Mouse (Mus musculus) midbrain, postnatal 0 days (tissue): ENCODE data around the gene Ccdc115. TPM values are rescaled to one million over a fixed set of nuclear protein-coding genes. Genes with fewer than 3 reads are reported as not detected.
A peak's percentile ranks its signal among the peaks of the same experiment; 100 is the strongest.

Experiments
- ATAC-seq: fragments of 200-750 bp; cut with Nextera tagmentation; 2 replicates; pipeline ENCODE4 v1.8.0; 2017; ENCODE audit warnings: moderate number of reproducible peaks, mild to moderate bottlenecking, moderate TSS enrichment, moderate library complexity; ENCODE audit not compliant: low FRiP score
- DNase-seq: peaks from one replicate; pipeline ENCODE4 v3.0.0-alpha.2; 2015; ENCODE audit warnings: low spot score
- H3K27ac ChIP-seq: fragments of 300-500 bp; sonication (generic); 2 replicates; pipeline ENCODE4 v1.5.1; 2014; ENCODE audit warnings: low read depth, mild to moderate bottlenecking, low read length, mixed read lengths
- H3K27me3 ChIP-seq: fragments of 300-500 bp; sonication (generic); 2 replicates; pipeline ENCODE4 v1.6.1; 2014; ENCODE audit warnings: low read length, control low read depth, mixed read lengths; ENCODE audit not compliant: insufficient read depth
- H3K36me3 ChIP-seq: fragments of 300-500 bp; sonication (generic); 2 replicates; pipeline ENCODE4 v1.6.1; 2014; ENCODE audit warnings: low read length, control low read depth, mixed read lengths; ENCODE audit not compliant: insufficient read depth
- H3K4me1 ChIP-seq: fragments of 300-500 bp; sonication (generic); 2 replicates; pipeline ENCODE4 v1.6.1; 2014; ENCODE audit warnings: mild to moderate bottlenecking, control low read depth, antibody characterized with exemption, low read length, mixed read lengths; ENCODE audit not compliant: insufficient read depth
- H3K4me2 ChIP-seq: fragments of 300-500 bp; sonication (generic); 2 replicates; pipeline ENCODE4 v1.6.1; 2014; ENCODE audit warnings: low read depth, mild to moderate bottlenecking, low read length, mixed read lengths; ENCODE audit not compliant: poor library complexity, severe bottlenecking
- H3K4me3 ChIP-seq: fragments of 300-500 bp; sonication (generic); 2 replicates; pipeline ENCODE4 v1.5.1; 2014; ENCODE audit warnings: low read depth, mild to moderate bottlenecking, low read length, moderate library complexity
- H3K9ac ChIP-seq: fragments of 300-500 bp; sonication (generic); replicated peaks from 2 replicates; pipeline ENCODE4 v1.6.1; 2014; ENCODE audit warnings: mild to moderate bottlenecking, low read length, moderate library complexity, mixed read lengths; ENCODE audit not compliant: poor library complexity, severe bottlenecking
- H3K9me3 ChIP-seq: fragments of 300-500 bp; sonication (generic); 2 replicates; pipeline ENCODE4 v1.6.1; 2016; ENCODE audit warnings: low read length, control low read depth
- CTCF ChIP-seq: IDR thresholded peaks from 2 replicates; pipeline ENCODE4 v1.5.1; 2016; ENCODE audit warnings: antibody characterized with exemption, mild to moderate bottlenecking
- WGBS: fragments of 180-500 bp; shearing (Covaris S2); extraction: QIAGEN DNeasy Blood & Tissue Kit; methylation state at CpG from one replicate; pipeline ENCODE4 v1.1.7; 2014; 5-methylcytosine and 5-hydroxymethylcytosine counted together
- microRNA-seq: library from miRNA; unstranded; fragments of <30 nt; microRNA quantifications from one replicate; pipeline ENCODE4, GENCODE M21; 2016; ENCODE audit warnings: borderline number of aligned reads
- polyA plus RNA-seq: library from polyadenylated mRNA; unstranded; fragments of >200 nt; fragmentation: Nextera tagmentation; extraction: Ambion mirVana; gene quantifications from 2 replicates; pipeline ENCODE4 v1.2.1, GENCODE M21; 2015
- total RNA-seq: library from RNA; depleted of rRNA; stranded (reverse); fragments of >200 nt; gene quantifications from 2 replicates; pipeline ENCODE4 v1.2.3, GENCODE M21; 2014; rRNA removed

Gene Ccdc115
- total and polyA plus RNA-seq, 2 experiments from 2014 or later = 41.1 to 57.5 TPM

DNA sequence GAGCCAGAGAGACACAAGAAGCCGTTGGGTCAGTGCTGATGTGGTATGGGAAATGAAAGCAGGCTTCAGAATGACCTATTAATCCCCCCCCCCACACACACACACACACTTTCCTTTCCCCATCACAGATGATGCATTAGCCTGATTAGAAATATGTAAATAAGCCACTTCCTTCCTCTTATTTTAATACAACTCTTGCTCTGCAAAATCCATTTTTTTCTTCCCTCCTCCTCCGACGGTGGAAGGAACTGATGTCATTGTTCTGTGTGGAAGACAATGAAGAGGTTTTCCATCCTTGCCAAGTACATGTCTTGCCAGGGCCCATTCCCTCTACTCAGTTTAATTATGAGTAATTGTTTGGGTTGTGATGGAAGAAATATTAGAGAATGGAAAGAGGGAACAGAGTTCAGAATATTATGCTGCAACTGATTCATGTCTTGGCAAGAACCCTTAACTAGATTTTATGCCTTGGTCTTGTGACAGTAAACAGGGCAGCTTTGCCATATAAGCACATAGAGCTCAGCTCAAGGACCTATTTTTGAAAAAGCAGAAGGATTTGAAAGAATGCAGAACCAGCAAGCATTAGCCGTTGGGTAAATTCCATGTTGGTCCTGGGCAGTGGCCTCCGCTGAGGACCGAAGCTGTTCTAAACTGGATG, 50.1 kb downstream of the Ccdc115 start:
- Histone ChIP-seq H3K9ac (no peak overlapping the region), H3K36me3 (no peaks in the 10 kb centered on the region), H3K9me3 (no peaks in the 10 kb centered on the region), H3K4me2 (no peak overlapping the region), H3K4me3 (no peak overlapping the region), H3K4me1 (no peaks in the 10 kb centered on the region), H3K27me3 (no peaks in the 10 kb centered on the region), H3K27ac (no peak overlapping the region)
- 83% methylated on average over 6 of the region's 6 CpGs for WGBS
- no peak for TF ChIP-seq CTCF
- no peak for ATAC-seq
- no peak for DNase-seq

DNA sequence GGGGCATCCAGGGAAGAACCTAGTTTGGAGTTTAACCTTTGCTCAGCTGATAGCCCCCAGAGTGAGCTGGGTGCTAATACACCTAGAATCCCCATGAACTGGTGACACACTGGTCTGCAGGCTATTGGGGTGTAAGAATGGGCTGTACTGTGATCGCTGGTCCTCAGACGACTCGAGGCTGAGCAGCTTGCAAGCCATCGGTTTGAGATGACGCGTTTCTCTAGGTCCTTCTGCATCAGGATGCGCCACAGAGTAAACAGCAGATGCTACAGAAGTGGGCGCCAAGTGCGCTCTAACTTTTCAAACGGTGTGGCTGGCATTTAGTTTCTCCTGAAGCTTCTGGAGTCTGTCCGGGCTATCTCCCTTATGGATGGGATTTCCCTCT, 50.6 kb downstream of the Ccdc115 start:
- WGBS = 86% methylated on average over 11 of the region's 11 CpGs
- H3K27me3 ChIP-seq = no peaks in the 10 kb centered on the region
- no peaks in the 10 kb centered on the region for H3K36me3 ChIP-seq
- no peak overlapping the region for H3K9ac ChIP-seq
- no peaks in the 10 kb centered on the region for H3K9me3 ChIP-seq
- no peak for TF ChIP-seq CTCF
- no peak overlapping the region for H3K27ac ChIP-seq
- no peak overlapping the region for H3K4me2 ChIP-seq
- DNase-seq (no peak), ATAC-seq (no peak)
- H3K4me3 ChIP-seq = no peak overlapping the region
- no peaks in the 10 kb centered on the region for H3K4me1 ChIP-seq

DNA sequence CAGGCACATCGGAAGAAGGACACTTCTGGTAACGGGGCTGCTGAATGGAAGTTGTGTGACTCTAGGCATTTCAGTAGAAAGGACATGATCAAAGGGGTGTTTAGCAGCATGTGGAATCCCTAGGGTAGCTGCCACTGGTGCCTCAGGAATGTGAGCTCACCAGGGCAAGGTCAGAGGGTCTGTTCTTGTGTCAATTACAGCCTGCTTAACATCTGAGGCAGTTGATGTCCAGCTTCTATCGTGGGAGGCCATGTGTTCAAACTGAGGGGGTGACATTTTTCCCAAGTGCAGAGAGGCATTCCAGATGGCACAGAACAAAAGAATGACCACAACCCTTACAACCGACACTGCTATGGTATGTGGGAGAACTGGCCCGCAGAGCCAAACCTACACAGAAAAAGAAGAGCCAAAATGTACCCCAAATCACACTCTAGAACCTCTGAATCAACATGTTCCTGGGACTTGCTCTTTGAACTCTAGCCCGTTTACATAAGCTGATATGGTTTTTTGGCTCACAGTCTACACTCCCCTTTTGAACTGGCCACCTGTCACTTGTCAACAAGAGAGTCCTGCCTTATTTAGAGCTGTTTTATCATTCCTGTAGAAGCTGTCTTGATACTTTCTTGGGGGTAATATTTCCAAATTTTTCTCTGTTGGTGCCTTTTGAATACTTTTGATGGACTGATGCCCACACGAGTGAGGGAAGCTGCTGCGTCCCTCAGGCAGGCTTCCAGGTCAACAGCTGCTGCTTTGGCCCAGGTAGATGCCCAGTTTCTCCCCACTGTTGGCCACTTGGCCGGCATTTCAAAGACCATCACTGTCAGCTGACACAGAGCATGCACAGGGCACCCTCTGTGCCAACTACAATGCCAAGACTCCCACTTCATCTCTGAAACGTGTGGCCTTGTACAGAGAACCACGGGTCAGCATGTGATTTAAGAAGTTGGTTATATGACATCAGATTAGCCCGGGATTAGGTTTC, 51.8 kb downstream of the Ccdc115 start:
- DNase-seq (peak; percentile 60), ATAC-seq (no peak)
- Histone ChIP-seq H3K27me3 (no peaks in the 10 kb centered on the region), H3K4me3 (no peak overlapping the region), H3K9ac (no peak overlapping the region), H3K9me3 (no peaks in the 10 kb centered on the region), H3K36me3 (no peaks in the 10 kb centered on the region), H3K27ac (no peak overlapping the region), H3K4me2 (no peak overlapping the region), H3K4me1 (no peaks in the 10 kb centered on the region)
- no peak for TF ChIP-seq CTCF
- WGBS = 60% methylated on average over 12 of the region's 12 CpGs

Small RNAs within 50 kb of the gene (microRNA-seq; reads per million reads assigned to microRNA genes)
- gene Mir5103 = 1.0 reads per million

Other genes with a start within 250 kb of the Ccdc115 start
- 17.8 and 22.1 TPM in 2 replicates for gene Imp4, start 179 bp upstream of the Ccdc115 start, total RNA-seq
- 41.9 and 42.3 TPM in 2 replicates for gene Imp4, start 179 bp upstream of the Ccdc115 start, polyA plus RNA-seq
- gene Ptpn18, start 20.1 kb upstream of the Ccdc115 start, total RNA-seq = 5.6 TPM in 1 of 2 replicates, not detected in the other
- 4.7 and 5.1 TPM in 2 replicates for gene Ptpn18, start 20.1 kb upstream of the Ccdc115 start, polyA plus RNA-seq
- not detected in 2 replicates for gene Prss39, start 58.7 kb upstream of the Ccdc115 start, total RNA-seq
- gene Prss39, start 58.7 kb upstream of the Ccdc115 start, polyA plus RNA-seq = not detected in 2 replicates
- gene Cfc1, start 96.0 kb upstream of the Ccdc115 start, total RNA-seq = not detected in 2 replicates
- gene Cfc1, start 96.0 kb upstream of the Ccdc115 start, polyA plus RNA-seq = 0.44 and 1.2 TPM in 2 replicates
- gene Prss40, start 121.3 kb upstream of the Ccdc115 start, total RNA-seq = not detected in 2 replicates
- 0.18 and 0.19 TPM in 2 replicates for gene Prss40, start 121.3 kb upstream of the Ccdc115 start, polyA plus RNA-seq
- 62.3 and 67.5 TPM in 2 replicates for gene Amer3, start 140.0 kb upstream of the Ccdc115 start, total RNA-seq
- gene Amer3, start 140.0 kb upstream of the Ccdc115 start, polyA plus RNA-seq = 23.6 and 25.3 TPM in 2 replicates